Mouse (Mus musculus): ENCODE results near the gene Gpr162.

- no peak for TF ChIP-seq CTCF (conservative IDR thresholded peaks at IDR 0.05; ENCODE audit: insufficient read depth, insufficient read length, low read depth, low read length)
- no peak for TF ChIP-seq POLR2A (IDR thresholded peaks at IDR 0.05; ENCODE audit: low read depth, low read length)
Observed at GRCm38 (mm10) chr6:124812848-124813247, 50.9 kb downstream of the Gpr162 start.

Measured in kidney, adult 2 months (tissue).